Mouse (Mus musculus): ENCODE data around the gene Slc3a1.

- TF ChIP-seq POLR2A (IDR thresholded peaks at IDR 0.05; ENCODE audit: control insufficient read depth, low read depth, low read length) (peak; percentile 84), CTCF (IDR thresholded peaks at IDR 0.05; ENCODE audit: control insufficient read depth, insufficient read depth, insufficient replicate concordance, low read depth, low read length) (no peak)
Measured at GRCm38 (mm10) chr17:85090120-85091099, 62.2 kb downstream of the Slc3a1 start, which contains the start of the genes Prepl and Camkmt.

All from testis, adult 2 months (tissue).